Mouse (Mus musculus): ENCODE results near the gene Esyt2. TPM values are rescaled to one million over a fixed set of nuclear protein-coding genes. Genes with fewer than 3 reads are reported as not detected.

The Esyt2 gene
- polyA plus RNA-seq, 1 experiment from 2014 or later, result 16.8 TPM

DNA sequence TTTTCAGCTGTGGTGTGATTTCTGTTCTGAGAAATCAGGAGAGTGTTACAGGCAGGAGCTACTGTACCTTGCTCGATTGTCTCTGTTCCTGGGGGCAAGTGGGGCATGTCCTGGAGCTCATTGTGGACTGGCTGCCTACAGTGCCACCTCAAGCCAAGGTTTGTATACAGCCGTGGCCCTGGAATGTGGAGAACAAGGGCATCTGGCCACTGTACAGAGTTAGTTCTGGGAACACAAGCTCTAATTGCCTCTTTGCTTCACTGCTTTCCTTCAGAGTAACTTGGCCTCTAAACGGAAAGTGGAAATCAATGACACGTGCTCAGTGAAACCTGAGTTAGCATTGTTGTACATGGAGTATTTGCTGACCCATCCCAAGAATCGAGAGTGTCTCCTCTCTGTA lies 157.6 kb downstream of the Esyt2 start:
- no peak overlapping the region for H3K4me2 ChIP-seq (ENCODE audit: low read length)
- peaks cover 87% of the 10 kb centered on the region for H3K36me3 ChIP-seq (ENCODE audit: control insufficient read depth, insufficient read depth, low read length)
- no peak for ATAC-seq (ENCODE audit: insufficient number of reproducible peaks, insufficient read depth, low FRiP score, low read depth)
- H3K4me3 ChIP-seq (ENCODE audit: control insufficient read depth in 1 of 2, insufficient read depth in 1 of 2, low read depth in 1 of 2, low read length in 2 of 2), result no peak overlapping the region
- H3K27me3 ChIP-seq (ENCODE audit: control insufficient read depth, insufficient read depth, low read length), result no peaks in the 10 kb centered on the region
- H3K9ac ChIP-seq (ENCODE audit: low read length), result no peak overlapping the region
- H3K9me3 ChIP-seq (ENCODE audit: control insufficient read depth, low read length), result no peaks in the 10 kb centered on the region
- no peak overlapping the region for H3K27ac ChIP-seq (replicated peaks in 1 of 2; ENCODE audit: control insufficient read depth in 1 of 2, insufficient read depth in 1 of 2, low read depth in 2 of 2, low read length in 2 of 2)
- H3K4me1 ChIP-seq (ENCODE audit: control insufficient read depth in 2 of 2, insufficient read depth in 2 of 2, low read length in 2 of 2), result no peaks in the 10 kb centered on the region
- WGBS, result 86% methylated on average over 5 of the region's 5 CpGs

Small RNA genes within 50 kb of the gene (microRNA-seq; reads per million reads assigned to microRNA genes)
- not detected for gene Gm23190

Other genes starting within 250 kb of the Esyt2 start
- gene Zfp386, start 233.5 kb upstream of the Esyt2 start, polyA plus RNA-seq (2014; fragmentation: Nextera tagmentation; extraction: Ambion mirVana), result 29.4 and 32.8 TPM in 2 replicates
- gene Vipr2, start 203.5 kb upstream of the Esyt2 start, polyA plus RNA-seq (2014; fragmentation: Nextera tagmentation; extraction: Ambion mirVana), result 0.74 and 0.95 TPM in 2 replicates
- 2.9 and 5.3 TPM in 2 replicates for gene Wdr60, start 18.2 kb upstream of the Esyt2 start, polyA plus RNA-seq (2014; fragmentation: Nextera tagmentation; extraction: Ambion mirVana)
- not detected in 2 replicates for gene Gm11027, start 5.8 kb upstream of the Esyt2 start, polyA plus RNA-seq (2014; fragmentation: Nextera tagmentation; extraction: Ambion mirVana)
- 22.7 and 23.9 TPM in 2 replicates for gene Ncapg2, start 124.2 kb downstream of the Esyt2 start, polyA plus RNA-seq (2014; fragmentation: Nextera tagmentation; extraction: Ambion mirVana)
- gene Ptprn2, start 204.5 kb downstream of the Esyt2 start, polyA plus RNA-seq (2014; fragmentation: Nextera tagmentation; extraction: Ambion mirVana), result 0.20 TPM in 1 of 2 replicates, not detected in the other